Comparison of ENCODE assay signal across 15 mouse cellular contexts in the genomic region with DNA sequence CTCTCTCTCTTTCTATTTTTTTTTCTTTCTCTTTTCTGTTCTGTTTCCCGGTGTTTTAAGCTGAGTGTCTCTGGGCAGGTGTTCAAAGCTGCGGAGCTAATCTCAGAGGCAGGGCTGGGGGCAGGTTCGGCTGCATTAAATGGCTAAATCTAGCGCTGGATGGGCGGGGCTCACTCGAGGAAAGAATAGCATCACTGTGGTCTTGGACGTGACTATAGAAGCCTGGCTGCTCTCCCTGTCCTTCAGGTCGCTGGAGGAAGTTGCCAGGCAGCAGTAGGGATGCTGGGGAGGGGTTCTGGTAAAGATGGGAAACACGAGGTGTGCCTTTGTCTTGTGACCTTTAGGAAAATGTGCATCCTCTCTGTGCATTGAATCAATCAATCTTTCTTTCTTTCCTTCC.
DNase-seq lines count a peak whose midpoint lies in the region; ATAC-seq and TF ChIP-seq lines count a peak whose summit lies in the region.
"Had no signal": no experiment of that assay in that cellular context is flagged by ENCODE, and none has a peak within 500 bp of the region (broad histone marks: within the 10 kb centered on the region; RNA-seq: fewer than 3 reads in every experiment).

No protein-coding gene starts in this region.

- peak; percentile 29 to 34 for DNase-seq in cerebellum, postnatal 14 days
- DNase-seq in cerebellum, adult 2 months: no peak
- DNase-seq in heart, adult 8-10 months (ENCODE audit: low spot score): peak; percentile 31
- DNase-seq in left cerebral cortex, postnatal 36 days (ENCODE audit: low spot score in 2 of 2): peak; percentile 47 to 60
- DNase-seq in cerebellum, adult 9-10 months: no peak
- no peak for DNase-seq in embryo, embryonic 10 days (ENCODE audit: low spot score)
- DNase-seq: cerebellum, postnatal 36 days; liver had no signal

- no peaks in the 10 kb centered on the region for H3K27me3 ChIP-seq in cerebellum, adult 2 months (ENCODE audit: control insufficient read depth, insufficient read depth, low read length)
- no peaks in the 10 kb centered on the region for H3K27me3 ChIP-seq in ES-Bruce4 (ENCODE audit: control insufficient read depth, insufficient read depth, low read length, poor library complexity, severe bottlenecking)
- H3K27me3 ChIP-seq: intestine, embryonic 15.5 days; neural tube, embryonic 12.5 days had no signal

- no peak for TF ChIP-seq CTCF in cerebellum, adult 2 months (IDR thresholded peaks at IDR 0.05; ENCODE audit: borderline replicate concordance, insufficient read depth, low read depth, low read length)
- TF ChIP-seq CTCF in ES-Bruce4 (IDR thresholded peaks at IDR 0.05; ENCODE audit: low read depth, low read length): no peak

- no peaks in the 10 kb centered on the region for H3K9me3 ChIP-seq in ES-Bruce4 (replicated peaks; ENCODE audit: control insufficient read depth, insufficient read depth, low read length, poor library complexity, severe bottlenecking)
- H3K9me3 ChIP-seq: G1E; intestine, embryonic 15.5 days; lung, embryonic 15.5 days; midbrain, embryonic 10.5 days; neural tube, embryonic 12.5 days had no signal

- H3K36me3 ChIP-seq in ES-Bruce4 (ENCODE audit: control insufficient read depth, insufficient read depth, low read length, poor library complexity, severe bottlenecking): no peaks in the 10 kb centered on the region
- H3K36me3 ChIP-seq: G1E; intestine, embryonic 15.5 days; lung, embryonic 15.5 days; midbrain, embryonic 10.5 days; neural tube, embryonic 12.5 days had no signal

- ATAC-seq in inflammation-experienced regulatory T-cells, adult 6 months: no peak
- ATAC-seq: intestine, embryonic 15.5 days had no signal

- peak; percentile 90 for TF ChIP-seq EP300 in ES-Bruce4 (IDR thresholded peaks at IDR 0.05; ENCODE audit: insufficient read depth, low read depth, low read length)

- no peaks in the 10 kb centered on the region for H3K4me1 ChIP-seq in cerebellum, adult 2 months (ENCODE audit: control insufficient read depth, insufficient read depth, low read length)
- peaks cover 16% of the 10 kb centered on the region for H3K4me1 ChIP-seq in ES-Bruce4 (ENCODE audit: control insufficient read depth, insufficient read depth, low read length)
- H3K4me1 ChIP-seq: intestine, embryonic 15.5 days; neural tube, embryonic 12.5 days had no signal

- no peak for TF ChIP-seq POLR2A in cerebellum, adult 2 months (IDR thresholded peaks at IDR 0.05; ENCODE audit: borderline replicate concordance, insufficient read depth, low read length)
- no peak for TF ChIP-seq POLR2A in ES-Bruce4 (IDR thresholded peaks at IDR 0.05; ENCODE audit: insufficient read depth, low read length)

- 29% methylated on average over 9 of the region's 9 CpGs for WGBS in cerebellum, adult 2 months

- H3K27ac ChIP-seq in cerebellum, adult 2 months (ENCODE audit: insufficient read depth, low read length): no peak overlapping the region
- no peak overlapping the region for H3K27ac ChIP-seq in ES-Bruce4 (ENCODE audit: insufficient read depth, low read length)
- H3K27ac ChIP-seq: intestine, embryonic 15.5 days; lung, embryonic 15.5 days; midbrain, embryonic 10.5 days; neural tube, embryonic 12.5 days had no signal

- no peak overlapping the region for H3K4me3 ChIP-seq in cerebellum, adult 2 months (replicated peaks; ENCODE audit: insufficient read depth, low read depth, low read length)
- H3K4me3 ChIP-seq in ES-Bruce4 (ENCODE audit: low read depth, low read length): no peak overlapping the region
- H3K4me3 ChIP-seq: intestine, embryonic 15.5 days; lung, embryonic 15.5 days; midbrain, embryonic 10.5 days; neural tube, embryonic 12.5 days had no signal

- H3K9ac ChIP-seq in ES-Bruce4 (ENCODE audit: low read depth, poor library complexity, severe bottlenecking): peak overlapping the region; percentile 15; the same call in 1 of the 2 replicates
- H3K9ac ChIP-seq: intestine, embryonic 15.5 days; lung, embryonic 15.5 days; neural tube, embryonic 12.5 days had no signal

- intact Hi-C loops in left cerebral cortex, postnatal 36 days (cut with DNase I): no loop called here

Comparison
In these comparisons a context has a peak if more than half of its experiments do, and no peak if none do; other contexts are left out.
1. DNase-seq: peak in cerebellum, postnatal 14 days (2 of 2), heart, adult 8-10 months (single experiment) and left cerebral cortex, postnatal 36 days (2 of 2); none in cerebellum, adult 2 months (0 of 2), cerebellum, adult 9-10 months (single experiment) and embryo, embryonic 10 days (single experiment).